Mouse (Mus musculus) spleen, adult 2 months (tissue): Measurements from ENCODE around the gene Mylk.

ENCODE experiments used
- CTCF ChIP-seq: fragments of 200-500 bp; IDR thresholded peaks from 2 replicates; pipeline ENCODE4 v1.5.1; 2011; ENCODE audit warnings: mild to moderate bottlenecking, inconsistent platforms; ENCODE audit not compliant: insufficient read depth, insufficient read length, insufficient replicate concordance; ENCODE audit errors: extremely low read depth
- POLR2A ChIP-seq: fragments of 200-500 bp; IDR thresholded peaks from 2 replicates; pipeline ENCODE4 v1.6.1; 2011; ENCODE audit warnings: low read depth, low read length, inconsistent platforms

DNA sequence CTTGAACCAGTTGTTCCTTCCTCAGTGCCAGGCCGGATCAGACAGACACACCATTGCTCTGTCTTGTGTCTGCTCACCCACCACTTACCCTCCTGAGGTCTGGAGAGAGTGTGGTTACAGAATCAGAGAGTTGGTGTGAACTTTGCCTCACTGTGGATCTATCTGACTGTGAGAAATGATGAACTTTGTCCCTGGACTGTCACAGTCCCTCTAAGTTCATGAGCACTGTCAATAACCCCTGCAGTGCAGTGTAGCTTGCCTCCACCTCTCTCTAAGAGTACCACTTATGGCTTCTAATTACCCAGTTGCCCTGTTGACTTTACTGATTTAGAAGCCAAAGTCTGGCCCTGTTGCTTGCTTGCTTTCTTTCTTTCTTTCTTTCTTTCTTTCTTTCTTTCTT, 142.0 kb downstream of the Mylk start:
- TF ChIP-seq CTCF, result no peak
- TF ChIP-seq POLR2A, result no peak
